Mouse (Mus musculus): ENCODE data around the gene Rcsd1. TPM values are rescaled to one million over a fixed set of nuclear protein-coding genes. Genes with fewer than 3 reads are reported as not detected.

Rcsd1 gene
- polyA plus RNA-seq, 1 experiment from 2014 or later = 10.5 TPM

GRCm38 (mm10) chr1:165651158-165651557 is 58.4 kb downstream of the Rcsd1 start:
- Histone ChIP-seq H3K9ac (no peak overlapping the region), H3K9me3 (no peaks in the 10 kb centered on the region), H3K4me1 (replicated peaks) (no peaks in the 10 kb centered on the region), H3K4me2 (no peak overlapping the region), H3K4me3 (no peak overlapping the region), H3K36me3 (no peaks in the 10 kb centered on the region), H3K27me3 (no peaks in the 10 kb centered on the region), H3K27ac (replicated peaks) (no peak overlapping the region)
- 75% methylated on average over 5 of the region's 5 CpGs for WGBS
- ATAC-seq (ENCODE audit: low FRiP score, low read depth) = no peak

GRCm38 (mm10) chr1:165645102-165645501 is 64.5 kb downstream of the Rcsd1 start:
- no peaks in the 10 kb centered on the region for H3K27me3 ChIP-seq
- no peak overlapping the region for H3K27ac ChIP-seq (replicated peaks)
- 78% methylated on average over 4 of the region's 4 CpGs for WGBS
- no peaks in the 10 kb centered on the region for H3K9me3 ChIP-seq
- H3K36me3 ChIP-seq = no peaks in the 10 kb centered on the region
- no peak overlapping the region for H3K4me3 ChIP-seq
- no peak overlapping the region for H3K9ac ChIP-seq
- no peak for ATAC-seq (ENCODE audit: low FRiP score, low read depth)
- no peak overlapping the region for H3K4me2 ChIP-seq
- H3K4me1 ChIP-seq (replicated peaks) = peaks cover 8% of the 10 kb centered on the region; the same call in 1 of the 2 replicates

- Histone ChIP-seq H3K27ac (replicated peaks) (no peak overlapping the region), H3K4me1 (replicated peaks) (peaks cover 8% of the 10 kb centered on the region; the same call in 1 of the 2 replicates), H3K9me3 (no peaks in the 10 kb centered on the region), H3K9ac (no peak overlapping the region), H3K4me2 (no peak overlapping the region), H3K27me3 (no peaks in the 10 kb centered on the region), H3K36me3 (no peaks in the 10 kb centered on the region), H3K4me3 (no peak overlapping the region)
- no peak for ATAC-seq (ENCODE audit: low FRiP score, low read depth)
- WGBS = 76% methylated on average over 5 of the region's 5 CpGs
These were observed 65.8 kb downstream of the Rcsd1 start for GRCm38 (mm10) chr1:165643735-165644134.

- ATAC-seq (ENCODE audit: low FRiP score, low read depth) = peak; percentile 79
- Histone ChIP-seq H3K9me3 (no peaks in the 10 kb centered on the region), H3K36me3 (no peaks in the 10 kb centered on the region), H3K4me1 (replicated peaks) (peaks cover 8% of the 10 kb centered on the region; the same call in 1 of the 2 replicates), H3K9ac (peak overlapping the region; percentile 98), H3K4me3 (peak overlapping the region; percentile 93), H3K4me2 (peak overlapping the region; percentile 57), H3K27ac (replicated peaks) (peak overlapping the region; percentile 97), H3K27me3 (no peaks in the 10 kb centered on the region)
- WGBS = under 1% methylated on average over 16 of the region's 16 CpGs
These were observed 66.7 kb downstream of the Rcsd1 start for GRCm38 (mm10) chr1:165642780-165643311.

GRCm38 (mm10) chr1:165641786-165642771 is 67.5 kb downstream of the Rcsd1 start:
- Histone ChIP-seq H3K4me3 (peak overlapping the region; percentile 93), H3K9me3 (no peaks in the 10 kb centered on the region), H3K4me2 (peak overlapping the region; percentile 57), H3K4me1 (replicated peaks) (peaks cover 8% of the 10 kb centered on the region; the same call in 1 of the 2 replicates), H3K36me3 (no peaks in the 10 kb centered on the region), H3K27me3 (no peaks in the 10 kb centered on the region), H3K27ac (replicated peaks) (peak overlapping the region; percentile 97), H3K9ac (peak overlapping the region; percentile 98)
- WGBS = under 1% methylated on average over 75 of the region's 75 CpGs
- ATAC-seq (ENCODE audit: low FRiP score, low read depth) = peak; percentile 84

GRCm38 (mm10) chr1:165641271-165641771 is 68.2 kb downstream of the Rcsd1 start:
- Histone ChIP-seq H3K4me2 (peak overlapping the region; percentile 57), H3K4me3 (peak overlapping the region; percentile 93), H3K9me3 (no peaks in the 10 kb centered on the region), H3K4me1 (replicated peaks) (peaks cover 8% of the 10 kb centered on the region; the same call in 1 of the 2 replicates), H3K36me3 (no peaks in the 10 kb centered on the region), H3K27me3 (no peaks in the 10 kb centered on the region), H3K27ac (replicated peaks) (peak overlapping the region; percentile 67), H3K9ac (peak overlapping the region; percentile 38; the same call in 1 of the 2 replicates)
- ATAC-seq (ENCODE audit: low FRiP score, low read depth) = peak; percentile 58
- 4% methylated on average over 16 of the region's 16 CpGs for WGBS

- Histone ChIP-seq H3K27me3 (no peaks in the 10 kb centered on the region), H3K9me3 (no peaks in the 10 kb centered on the region), H3K27ac (replicated peaks) (no peak overlapping the region), H3K4me1 (replicated peaks) (peaks cover 31% of the 10 kb centered on the region), H3K4me2 (no peak overlapping the region), H3K4me3 (no peak overlapping the region), H3K9ac (no peak overlapping the region), H3K36me3 (no peaks in the 10 kb centered on the region)
- no peak for ATAC-seq (ENCODE audit: low FRiP score, low read depth)
- WGBS = 83% methylated on average over 8 of the region's 8 CpGs
These were observed 73.3 kb downstream of the Rcsd1 start for GRCm38 (mm10) chr1:165636289-165636688.

- Histone ChIP-seq H3K4me2 (peak overlapping the region; percentile 80), H3K27me3 (no peaks in the 10 kb centered on the region), H3K9me3 (no peaks in the 10 kb centered on the region), H3K4me1 (replicated peaks) (peaks cover 35% of the 10 kb centered on the region), H3K36me3 (no peaks in the 10 kb centered on the region), H3K9ac (peak overlapping the region; percentile 51; the same call in 1 of the 2 replicates), H3K27ac (replicated peaks) (peak overlapping the region; percentile 98), H3K4me3 (peak overlapping the region; percentile 92)
- WGBS = 26% methylated on average over 17 of the region's 17 CpGs
- ATAC-seq (ENCODE audit: low FRiP score, low read depth) = no peak
These were observed 74.3 kb downstream of the Rcsd1 start for GRCm38 (mm10) chr1:165635055-165635897.

GRCm38 (mm10) chr1:165634151-165634884 is 75.2 kb downstream of the Rcsd1 start, which contains the start of gene Mpzl1:
Mpzl1 (minus strand) TSS chr1:165634538.
- Histone ChIP-seq H3K27me3 (no peaks in the 10 kb centered on the region), H3K9me3 (no peaks in the 10 kb centered on the region), H3K4me1 (replicated peaks) (peaks cover 44% of the 10 kb centered on the region), H3K4me3 (peak within 1 kb of the TSS; percentile 92), H3K36me3 (no peaks in the 10 kb centered on the region), H3K9ac (peak within 1 kb of the TSS; percentile 85), H3K27ac (replicated peaks) (peak within 1 kb of the TSS; percentile 98), H3K4me2 (peak within 1 kb of the TSS; percentile 80)
- under 1% methylated on average over 56 of the region's 73 CpGs for WGBS
- ATAC-seq (ENCODE audit: low FRiP score, low read depth) = peak; percentile 99

GRCm38 (mm10) chr1:165633345-165633744 is 76.2 kb downstream of the Rcsd1 start:
- Histone ChIP-seq H3K9ac (peak overlapping the region; percentile 85), H3K4me3 (peak overlapping the region; percentile 92), H3K27me3 (no peaks in the 10 kb centered on the region), H3K4me1 (replicated peaks) (peaks cover 47% of the 10 kb centered on the region), H3K36me3 (no peaks in the 10 kb centered on the region), H3K9me3 (no peaks in the 10 kb centered on the region), H3K4me2 (peak overlapping the region; percentile 80), H3K27ac (replicated peaks) (peak overlapping the region; percentile 98)
- WGBS = 2% methylated on average over 12 of the region's 12 CpGs
- no peak for ATAC-seq (ENCODE audit: low FRiP score, low read depth)

- no peak for ATAC-seq (ENCODE audit: low FRiP score, low read depth)
- 78% methylated on average over 8 of the region's 8 CpGs for WGBS
These were observed 78.4 kb downstream of the Rcsd1 start for GRCm38 (mm10) chr1:165631136-165631535.

More at GRCm38 (mm10) chr1:165631136-165631535, 78.4 kb downstream of the Rcsd1 start:
- H3K9ac ChIP-seq = no peak overlapping the region
- peaks cover 48% of the 10 kb centered on the region for H3K4me1 ChIP-seq (replicated peaks)
- H3K4me3 ChIP-seq = no peak overlapping the region
- no peaks in the 10 kb centered on the region for H3K27me3 ChIP-seq
- no peaks in the 10 kb centered on the region for H3K36me3 ChIP-seq
- H3K27ac ChIP-seq (replicated peaks) = no peak overlapping the region
- peak overlapping the region; percentile 13; the same call in 1 of the 2 replicates for H3K4me2 ChIP-seq
- H3K9me3 ChIP-seq = no peaks in the 10 kb centered on the region

All from hindbrain, embryonic 15.5 days (tissue).